Mouse (Mus musculus) heart, adult 11 months (tissue): ENCODE measurements at regions not wholly inside any gene's neighbourhood (a gene's known extent, or its start where the extent isn't known, plus 50 kb on each side); places are given as distances from the start of the nearest gene placed in this dataset.

ENCODE experiments used
- DNase-seq: peaks from one replicate; pipeline ENCODE4 v3.0.0; 2022

DNA sequence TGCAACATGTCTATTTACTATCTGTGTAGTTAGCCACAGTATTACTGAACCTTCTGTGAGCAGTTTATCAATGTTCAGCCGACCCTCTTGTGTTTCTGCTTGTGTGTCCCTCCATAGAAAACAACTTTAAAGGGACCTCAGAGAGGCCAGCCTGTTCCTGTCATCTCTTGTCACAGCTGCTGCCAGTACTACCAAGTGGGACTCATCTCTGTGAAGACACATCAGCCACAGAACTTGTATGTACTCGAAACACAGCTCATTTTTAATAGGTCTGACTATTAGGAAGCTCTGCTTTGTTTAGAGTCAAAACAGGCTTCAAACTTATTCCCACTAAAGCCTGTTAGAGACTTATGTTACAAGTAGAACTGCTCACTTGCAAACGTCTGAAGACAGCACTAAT is 549.1 kb upstream of the Camk1g start:
- no peak for DNase-seq

DNA sequence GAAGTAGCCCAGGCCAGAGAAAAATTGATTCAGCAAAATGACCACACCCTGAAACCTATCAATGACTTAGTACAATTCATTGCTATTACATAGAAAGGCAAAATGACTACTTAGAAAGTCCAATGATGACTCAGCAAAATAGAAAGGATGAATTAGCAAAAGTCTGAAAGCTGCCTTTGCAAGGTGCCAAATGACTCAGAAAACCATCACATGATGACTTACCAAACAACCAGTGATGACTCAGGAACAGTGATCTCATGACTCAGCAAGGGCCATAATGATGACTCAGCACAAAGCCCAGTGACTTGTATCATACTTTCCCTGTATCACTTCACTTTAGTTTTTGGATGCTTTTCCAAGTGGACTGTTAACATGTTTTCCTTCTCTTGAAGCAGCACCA is 535.6 kb upstream of the Camk1g start:
- DNase-seq: no peak

DNA sequence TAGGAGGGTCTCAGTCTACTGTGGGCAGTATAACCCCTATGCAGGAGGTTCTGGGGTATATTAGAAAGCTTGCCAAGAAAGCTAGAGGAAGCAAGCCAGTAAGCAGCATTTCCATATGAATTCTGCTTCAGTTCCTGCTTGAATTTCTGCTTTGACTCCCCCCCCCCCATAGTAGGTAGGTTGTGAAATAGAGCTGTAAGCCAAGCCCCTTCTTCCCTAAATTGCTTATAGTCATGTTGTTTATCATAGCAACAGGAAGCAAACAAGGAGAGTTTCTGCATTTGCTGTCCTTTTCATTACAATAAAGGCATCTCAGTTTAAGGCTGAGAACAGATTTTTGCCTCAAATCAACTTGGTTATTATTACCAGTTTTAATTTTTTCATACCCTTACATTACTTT is 524.0 kb upstream of the Camk1g start:
- DNase-seq: no peak

DNA sequence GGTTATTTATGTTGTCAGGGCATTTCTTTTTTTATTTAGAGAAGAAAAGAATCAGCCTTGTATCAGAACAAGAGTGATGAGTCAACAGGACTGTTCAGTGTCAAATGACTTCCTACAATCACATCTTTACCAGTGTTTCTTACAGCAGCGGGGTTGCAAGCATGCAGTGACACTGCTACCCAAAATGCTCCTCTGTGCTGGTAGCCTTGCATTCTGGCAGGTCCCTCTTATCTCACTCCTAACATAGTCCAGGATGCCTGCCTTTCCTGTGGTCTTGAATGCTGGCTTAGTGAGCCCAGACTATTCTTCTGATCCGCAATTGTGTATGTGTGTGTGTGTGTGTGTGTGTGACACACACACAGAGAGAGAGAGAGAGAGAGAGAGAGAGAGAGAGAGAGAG is 506.4 kb upstream of the Camk1g start:
- no peak for DNase-seq

DNA sequence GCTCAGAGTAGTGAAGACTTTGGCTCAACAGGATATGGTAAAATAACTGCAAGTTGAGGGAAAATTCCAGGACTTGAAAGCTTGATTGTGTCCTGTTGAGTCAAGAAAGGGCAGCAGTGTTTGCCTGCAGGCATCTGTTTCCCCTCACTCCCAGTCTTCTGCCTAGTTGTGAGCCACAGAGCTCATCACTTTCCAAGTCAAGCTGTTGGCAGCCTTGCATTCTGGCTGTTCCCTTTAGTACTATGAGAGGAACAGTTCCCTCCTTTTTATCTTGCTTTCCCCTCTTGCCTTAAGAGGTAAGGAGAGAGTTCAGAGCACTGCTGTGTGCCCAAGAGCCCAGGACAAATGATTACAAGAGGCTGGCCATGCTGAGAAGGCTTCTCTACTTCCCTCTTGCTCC is 506.0 kb upstream of the Camk1g start:
- peak; percentile 93 for DNase-seq

DNA sequence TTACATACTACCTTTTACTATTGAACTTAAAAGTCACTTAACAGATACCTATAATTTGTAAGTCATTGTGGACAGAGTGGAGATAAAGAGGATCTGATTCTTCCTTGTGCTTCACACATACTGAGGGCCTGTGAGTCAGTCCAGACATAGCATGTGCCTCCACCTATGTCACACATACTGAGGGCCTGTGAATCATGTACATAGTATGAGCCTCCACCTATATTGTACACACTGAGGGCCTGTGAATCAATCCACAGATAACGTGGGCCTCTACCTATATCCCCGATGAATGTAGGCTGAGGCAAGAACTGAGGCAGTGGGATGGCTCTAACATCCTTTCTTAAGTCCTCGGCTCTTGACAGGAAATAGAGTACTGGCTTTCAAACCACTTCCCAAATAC is 505.2 kb upstream of the Camk1g start:
- no peak for DNase-seq

DNA sequence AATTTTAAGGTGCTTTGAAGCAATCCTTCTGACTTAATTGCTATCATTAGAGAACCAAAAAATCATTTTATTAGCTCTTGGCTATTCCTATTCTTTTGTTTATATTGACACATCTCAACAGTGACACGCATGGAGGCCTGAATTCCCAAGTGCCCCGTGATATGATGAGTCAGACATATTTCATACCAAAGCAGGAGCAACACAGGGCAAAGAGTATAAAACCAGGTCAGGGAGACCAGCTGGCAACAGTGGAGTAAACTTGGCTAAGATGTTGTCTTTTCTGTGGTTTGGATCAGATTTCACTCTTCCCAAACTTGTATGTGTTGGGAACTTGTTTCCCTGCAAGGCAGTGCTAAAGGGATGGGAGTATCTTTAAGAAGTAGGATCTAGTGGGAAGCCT is 500.6 kb upstream of the Camk1g start:
- DNase-seq: no peak

DNA sequence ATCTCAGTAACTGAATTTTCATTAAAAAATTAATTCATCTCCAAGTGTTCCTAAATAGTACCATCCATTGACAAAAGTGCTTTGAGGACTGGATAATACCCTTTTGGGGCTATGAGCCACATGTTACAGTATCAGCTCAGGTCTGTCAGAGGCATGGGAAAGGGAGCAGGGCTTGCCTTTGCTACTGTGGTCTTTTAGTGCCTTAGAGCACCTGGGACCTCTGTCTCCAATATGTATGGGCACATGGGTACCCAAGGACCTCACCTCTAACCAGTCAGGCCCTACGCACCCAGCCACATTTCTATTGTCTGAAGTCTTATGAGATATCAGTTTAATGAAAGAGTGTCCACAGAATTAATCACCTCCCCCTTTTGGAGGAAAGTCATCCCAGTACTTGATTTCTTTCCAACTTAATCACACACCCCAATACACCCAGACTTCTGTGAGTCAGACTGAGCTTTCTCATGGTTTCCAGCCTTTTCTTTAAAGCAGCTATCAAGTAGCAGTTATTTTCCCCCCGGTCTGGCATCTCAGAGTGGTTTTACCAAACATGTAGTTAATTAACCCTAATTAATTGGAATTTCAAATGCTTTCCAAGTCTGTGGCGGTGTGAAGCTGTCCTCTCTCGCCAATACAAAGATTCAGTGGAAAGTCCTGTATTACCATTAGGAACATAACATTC is 498.7 kb upstream of the Camk1g start:
- no peak for DNase-seq

DNA sequence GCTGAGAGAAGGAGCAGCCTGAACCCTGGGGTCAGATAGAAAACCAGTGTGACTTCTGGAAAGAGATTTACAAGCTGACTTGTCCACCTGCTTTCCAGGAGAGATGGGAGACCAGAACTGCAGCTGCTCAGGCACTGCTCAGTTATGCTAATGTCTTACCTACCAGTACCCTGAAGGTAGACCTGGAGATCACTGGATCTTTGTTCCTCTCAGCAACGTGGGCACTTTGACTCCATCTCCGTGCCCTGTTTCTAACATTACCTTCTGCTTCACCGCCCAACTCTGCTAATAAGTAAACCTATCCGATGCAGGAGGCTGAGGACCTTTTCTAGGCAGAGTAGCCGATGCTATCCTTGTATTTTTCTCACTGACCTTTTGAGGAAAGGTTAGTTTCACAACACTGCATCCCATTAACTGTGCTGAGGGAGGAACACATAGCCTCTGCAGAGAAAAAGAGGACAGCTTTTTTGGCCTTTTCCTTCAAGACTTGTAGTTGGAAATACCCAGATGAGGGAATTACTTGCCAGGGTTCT is 490.7 kb upstream of the Camk1g start:
- peak; percentile 75 for DNase-seq

DNA sequence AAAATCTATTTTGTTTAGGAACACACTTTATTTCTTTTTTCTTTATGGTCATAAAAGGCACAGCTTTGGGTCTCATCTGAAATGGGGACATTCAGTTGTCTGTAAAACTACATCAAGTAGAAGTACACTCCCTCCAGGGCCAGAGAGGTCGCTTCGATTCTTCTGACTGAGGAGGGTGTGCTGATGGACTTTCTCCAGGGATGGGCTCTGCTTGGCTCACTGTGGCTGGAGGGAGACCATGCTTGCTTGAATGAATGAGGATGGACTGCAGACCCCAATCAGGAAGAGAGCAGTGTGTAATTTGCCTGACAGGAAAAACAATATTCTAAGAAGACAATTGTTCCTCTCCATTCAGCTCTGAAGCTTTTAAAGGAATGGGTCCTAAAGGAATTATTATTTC is 490.3 kb upstream of the Camk1g start:
- DNase-seq: peak; percentile 59

DNA sequence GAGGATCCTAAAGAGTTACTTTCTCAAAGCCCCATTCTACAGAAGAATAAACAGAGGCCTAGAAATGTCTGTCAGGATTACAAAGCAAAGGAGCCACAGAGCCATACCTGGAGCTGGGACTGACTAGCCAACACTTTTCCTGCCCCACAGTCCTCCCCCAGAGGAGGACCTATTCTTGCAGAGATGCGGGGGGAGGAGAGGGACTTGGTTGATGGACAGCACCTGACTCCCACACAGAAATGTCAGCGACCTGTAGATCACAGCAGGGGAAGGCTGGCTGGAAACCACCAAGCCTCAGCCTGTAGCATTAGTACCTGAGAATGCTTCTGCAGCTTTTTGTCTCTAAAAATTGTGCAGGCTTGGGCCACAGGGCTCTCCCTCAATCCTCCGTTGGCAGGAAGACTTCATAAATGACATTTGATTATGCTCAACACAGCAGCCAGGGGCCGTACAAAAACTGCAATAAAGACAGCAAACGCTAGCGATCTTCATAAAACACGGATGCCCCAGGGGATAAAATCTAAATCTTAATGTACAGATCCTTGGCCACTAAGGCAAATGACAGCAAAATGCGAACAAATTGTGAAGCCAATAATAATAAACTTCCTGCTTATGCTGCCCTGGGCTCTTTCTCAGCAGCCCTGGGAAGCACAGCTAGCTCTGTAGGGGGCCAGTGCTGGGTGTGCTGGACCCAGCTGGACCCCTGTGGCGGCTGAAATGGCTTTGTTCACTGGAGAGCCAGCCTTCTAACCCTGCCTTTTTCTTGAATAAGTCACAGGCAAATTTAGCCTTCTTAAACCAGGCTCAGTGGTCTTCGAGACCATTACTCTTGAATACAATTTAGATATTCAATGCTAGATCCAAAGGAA is 489.4 kb upstream of the Camk1g start:
- peak; percentile 72 for DNase-seq

DNA sequence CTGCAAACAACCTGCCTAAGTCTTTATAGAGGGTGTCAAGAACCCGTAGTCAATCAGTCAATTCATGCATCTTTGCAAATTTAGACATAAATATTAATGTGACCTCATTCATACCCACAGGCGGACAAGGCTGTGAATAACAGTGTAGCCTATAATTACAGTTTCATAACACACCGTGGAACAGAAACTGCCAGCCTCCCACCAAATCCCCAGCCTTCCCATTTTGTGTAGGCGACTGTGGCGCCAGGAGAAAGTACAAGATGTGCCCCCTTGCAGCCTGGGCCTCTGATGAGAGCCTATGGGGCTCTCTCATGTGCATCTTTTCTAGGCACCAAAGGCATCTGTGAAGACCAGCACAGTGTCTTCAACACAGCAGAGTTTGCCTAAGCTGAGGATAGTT is 477.8 kb upstream of the Camk1g start:
- peak; percentile 40 for DNase-seq

DNA sequence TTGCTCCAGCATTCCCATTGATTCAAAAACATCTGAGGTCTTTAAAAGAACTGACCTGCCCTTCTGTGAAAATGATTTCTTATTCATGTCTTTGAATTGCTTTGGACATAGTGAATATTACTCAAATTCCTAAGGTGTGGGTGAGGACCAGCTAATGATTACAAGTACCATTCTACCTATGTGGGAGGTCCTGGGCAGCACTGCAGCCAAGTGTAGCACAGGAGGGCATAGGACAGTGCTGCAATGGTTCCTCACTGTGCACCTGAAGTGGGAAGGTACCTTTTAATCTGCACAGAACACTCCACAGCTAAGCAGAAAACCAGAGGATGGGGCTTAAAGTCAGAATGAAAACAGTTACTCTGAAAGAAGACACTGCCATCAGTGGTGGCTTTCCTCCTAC is 474.8 kb upstream of the Camk1g start:
- no peak for DNase-seq

DNA sequence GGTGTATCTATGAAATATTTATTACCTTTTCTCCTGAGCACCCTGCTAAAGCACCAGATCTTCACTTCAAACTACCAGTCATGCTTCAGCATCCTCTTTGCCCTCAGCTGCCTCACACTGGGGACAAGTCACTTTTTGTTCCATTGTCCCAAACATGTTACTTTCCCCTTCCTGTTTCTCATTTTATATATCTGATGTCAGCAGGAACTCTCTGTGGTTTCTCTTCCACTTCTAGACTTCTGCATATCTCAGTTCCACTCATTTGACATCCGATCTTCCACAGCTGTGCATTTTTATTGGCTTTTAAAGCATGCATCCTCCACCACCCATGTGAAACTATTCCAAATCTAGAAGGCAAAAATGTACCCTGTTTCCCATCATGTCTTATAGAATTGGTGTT is 474.4 kb upstream of the Camk1g start:
- DNase-seq: peak; percentile 90

DNA sequence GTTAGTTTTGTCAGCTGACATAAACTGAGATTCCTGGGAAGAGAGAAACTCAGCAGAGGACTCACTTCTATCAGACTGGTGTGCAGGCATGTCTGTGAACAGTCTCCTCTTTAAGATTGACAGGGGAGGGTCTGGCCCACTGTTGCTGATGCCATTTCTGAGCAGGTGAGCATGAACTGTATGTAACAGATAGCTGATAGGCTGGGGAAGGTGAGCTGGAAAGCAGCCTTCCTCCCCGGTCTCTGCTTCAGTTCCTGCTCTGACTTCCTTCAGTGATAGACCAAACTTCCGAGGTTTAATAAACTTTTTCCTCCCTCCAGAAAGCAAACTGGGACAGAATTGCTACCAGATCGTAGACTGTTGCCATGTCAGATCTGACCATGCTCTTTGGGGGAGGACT is 430.9 kb upstream of the Camk1g start:
- peak; percentile 75 for DNase-seq

DNA sequence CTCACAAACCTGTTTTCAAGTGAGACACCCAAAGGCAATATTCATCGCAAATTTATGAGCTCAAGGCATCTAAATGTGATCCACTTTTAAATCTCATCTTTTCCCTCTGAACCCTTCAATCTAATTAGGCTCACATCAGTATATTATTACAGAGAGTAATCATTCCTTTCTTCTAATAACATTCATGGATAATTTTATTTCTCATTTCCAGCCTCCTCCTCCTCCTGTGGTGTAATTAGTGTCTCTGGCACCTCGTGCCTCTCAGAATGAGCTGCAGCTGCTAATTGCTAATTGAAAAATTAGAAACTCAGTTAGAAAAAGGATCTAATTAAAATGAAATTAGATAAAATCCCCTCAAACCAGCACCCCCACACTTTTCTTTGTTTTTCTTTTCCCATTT is 420.5 kb upstream of the Camk1g start:
- DNase-seq: no peak

DNA sequence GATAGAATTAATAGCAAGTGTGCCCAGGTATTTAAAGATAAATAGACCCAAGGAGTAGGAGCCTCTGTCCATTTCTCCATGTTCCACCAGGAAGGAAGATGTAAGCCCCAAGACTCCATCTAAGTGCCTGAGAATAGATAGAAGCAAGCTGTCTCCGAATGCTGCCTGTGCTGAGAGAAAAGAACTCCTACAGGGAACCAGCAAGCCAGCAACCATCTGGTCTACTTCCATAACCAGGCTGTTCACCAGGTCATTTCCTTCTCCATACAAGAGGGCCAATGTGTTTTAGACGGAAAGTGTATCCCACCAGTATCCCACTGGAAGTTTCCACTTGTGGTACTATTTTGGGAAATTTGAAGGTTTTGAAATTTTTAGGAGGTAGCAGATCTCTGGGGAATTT is 418.4 kb upstream of the Camk1g start:
- DNase-seq: no peak

DNA sequence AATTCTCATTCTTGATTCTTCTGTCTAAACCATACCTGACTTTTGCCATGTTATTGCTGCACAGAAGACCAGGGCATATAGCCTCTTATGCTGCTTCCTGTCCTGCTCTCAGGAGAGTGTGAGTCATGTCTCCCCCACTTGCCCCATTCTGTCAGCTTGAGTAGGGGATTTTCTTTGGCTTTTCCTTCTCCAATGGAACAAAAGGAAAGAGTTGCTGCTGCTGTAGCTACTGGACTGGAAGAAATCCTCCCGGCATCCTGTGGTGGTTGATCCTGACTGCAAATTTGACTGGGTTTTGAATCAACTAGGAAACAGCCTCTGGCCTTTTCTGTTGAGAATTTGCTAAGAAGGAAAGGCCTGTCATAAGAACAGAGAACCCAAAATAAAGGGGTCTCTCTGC is 417.3 kb upstream of the Camk1g start:
- DNase-seq: peak; percentile 42

DNA sequence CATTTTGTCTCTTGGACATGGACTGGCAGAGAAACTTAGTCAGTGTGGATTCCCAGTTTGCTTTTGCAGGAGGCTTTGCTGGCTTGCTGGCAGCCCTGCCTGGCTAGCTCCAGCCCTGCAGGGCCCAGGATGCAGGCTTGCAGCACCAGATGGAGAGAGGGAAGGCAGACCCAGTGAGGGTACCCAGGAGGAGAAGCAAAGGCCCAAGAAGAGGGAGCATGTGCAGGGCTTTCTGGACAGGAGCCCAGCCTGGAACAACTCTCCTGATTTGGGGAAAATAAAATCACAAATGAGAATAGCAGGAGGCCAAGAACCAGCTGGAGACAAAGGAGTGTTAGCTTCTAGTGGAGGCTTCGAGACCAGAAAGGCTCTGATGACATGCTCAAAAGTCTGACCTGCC is 414.9 kb upstream of the Camk1g start:
- no peak for DNase-seq

DNA sequence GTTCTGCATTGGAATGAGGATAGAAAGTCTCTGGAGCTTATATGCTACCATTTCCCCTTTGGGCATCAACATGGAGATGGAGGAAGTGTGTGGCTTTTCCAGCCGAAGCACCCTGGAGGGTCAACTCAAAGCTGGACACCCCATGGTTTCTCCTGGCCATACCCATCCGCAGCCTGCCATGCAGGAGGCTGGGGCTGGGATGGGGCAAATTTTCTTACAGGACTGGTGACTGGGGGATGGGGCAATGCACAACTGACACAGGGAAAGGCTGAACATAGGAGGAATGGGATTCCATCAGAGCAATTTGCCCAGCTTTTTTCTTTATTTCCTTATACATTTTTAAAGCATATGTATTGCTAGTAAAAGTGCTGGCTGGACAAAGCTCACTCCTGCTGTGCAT is 414.4 kb upstream of the Camk1g start:
- no peak for DNase-seq

DNA sequence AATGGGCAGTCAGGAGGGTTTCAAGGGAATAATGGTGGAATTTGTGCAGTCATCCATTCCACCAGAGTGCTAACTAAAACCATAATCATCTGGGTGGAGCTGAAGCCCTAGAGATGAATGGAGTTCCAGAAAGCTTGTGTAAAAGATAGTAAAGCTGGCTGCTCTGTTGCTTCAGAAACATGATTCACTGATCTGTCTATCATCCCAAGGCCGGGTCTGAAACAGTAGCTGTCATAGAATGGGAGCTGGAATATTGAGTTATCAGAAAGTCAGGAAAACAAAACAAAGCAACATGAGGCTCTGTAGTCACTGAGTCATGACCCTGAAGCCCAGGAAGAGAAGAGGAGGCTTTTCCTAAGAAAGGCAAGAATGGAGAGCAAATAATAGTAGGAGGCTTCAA is 408.1 kb upstream of the Camk1g start:
- no peak for DNase-seq

DNA sequence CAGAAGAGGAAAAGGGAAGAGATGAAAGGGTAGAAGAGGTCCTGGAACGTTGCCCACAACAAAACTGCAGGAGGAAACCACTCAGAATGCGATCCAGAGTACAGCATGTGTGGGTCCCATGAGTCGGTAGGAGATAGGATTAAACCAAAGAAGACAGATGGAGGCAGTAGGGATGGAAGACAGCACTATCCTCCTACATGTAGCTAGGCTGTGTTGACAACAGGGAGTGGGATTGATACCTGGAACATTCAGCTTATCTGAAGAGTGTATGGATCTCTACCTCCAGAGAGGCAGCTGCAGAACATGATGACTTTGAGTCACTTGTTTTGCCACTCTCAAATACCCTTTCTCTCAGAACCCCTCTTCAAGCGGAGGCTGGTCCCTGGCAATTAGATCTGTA is 399.4 kb upstream of the Camk1g start:
- no peak for DNase-seq

DNA sequence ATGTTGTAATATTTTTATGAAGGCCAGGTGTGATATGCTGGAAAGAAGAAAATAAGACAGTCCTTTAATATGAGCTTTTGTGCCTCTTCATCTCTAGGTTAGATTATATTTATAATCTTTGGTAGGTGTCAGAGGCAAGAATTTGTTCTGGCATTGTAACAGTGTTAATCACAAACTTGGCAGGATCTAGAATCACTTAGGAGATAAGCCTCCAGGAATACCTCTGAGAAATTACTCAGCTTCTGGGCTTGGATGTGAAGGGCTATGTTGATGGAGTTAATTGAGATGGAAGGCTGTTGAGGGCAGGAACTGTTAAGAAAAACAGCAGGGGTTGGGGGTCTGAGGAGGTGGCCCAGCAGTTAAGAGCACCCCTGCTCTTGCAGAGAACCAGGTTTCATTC is 394.0 kb upstream of the Camk1g start:
- no peak for DNase-seq

DNA sequence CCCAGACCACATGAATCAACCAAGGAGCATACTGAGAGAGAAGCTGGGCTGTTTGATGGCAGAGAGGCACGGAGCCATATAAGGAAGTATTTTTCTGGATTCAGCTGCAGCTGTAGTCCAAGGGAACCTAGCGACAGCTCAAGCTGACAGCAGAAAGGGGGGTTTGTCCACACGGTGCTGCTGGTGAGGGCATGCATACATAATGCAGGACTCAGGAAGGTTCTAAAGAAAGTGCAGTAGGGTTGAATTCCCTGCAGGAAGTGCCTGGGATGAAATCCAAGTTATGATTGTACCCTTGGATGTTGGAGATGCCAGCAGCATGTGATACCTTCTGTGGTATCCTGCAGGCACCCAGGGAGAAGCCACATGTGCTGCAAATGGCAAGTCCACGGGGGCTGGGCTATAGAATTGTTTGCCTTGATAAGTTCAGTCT is 381.7 kb upstream of the Camk1g start:
- no peak for DNase-seq
